Mouse (Mus musculus): ENCODE measurements around the gene Rbm33. TPM values are rescaled to one million over a fixed set of nuclear protein-coding genes. Genes with fewer than 3 reads are reported as not detected.

Gene Rbm33
- polyA plus RNA-seq, 1 experiment from 2014 or later: 39.6 TPM

GRCm38 (mm10) chr5:28425926-28426325 lies 109.0 kb downstream of the Rbm33 start:
- TF ChIP-seq CTCF (IDR thresholded peaks at IDR 0.05): no peak
- ATAC-seq: no peak
- in situ Hi-C loops (cut with MboI; ENCODE audit: low pct_unique_long_range_greater_than_20kb): no loop called here
- ChIA-PET POLR2A (no interaction called here), CTCF (no interaction called here)
- no peak for DNase-seq (ENCODE audit: low read depth, low spot score)
- H3K27me3 ChIP-seq: no peaks in the 10 kb centered on the region

- CTCF ChIA-PET: interaction anchor here (0.8 to 1.7 kb wide), 7 partner anchors 11 to 883 kb away, joined by 3 to 4 read pairs (median 3); no protein-coding TSS in a partner anchor
- in situ Hi-C loops (cut with MboI; ENCODE audit: low pct_unique_long_range_greater_than_20kb): loop anchor here (5.0 kb wide), 1 partner anchor 842 kb away; no protein-coding TSS in a partner anchor
- ATAC-seq: no peak
- no peak for DNase-seq (ENCODE audit: low read depth, low spot score)
- POLR2A ChIA-PET: interaction anchor here (0.6 kb wide), 1 partner anchor 828 kb away, joined by 3 read pairs; no protein-coding TSS in a partner anchor
- no peak for TF ChIP-seq CTCF (IDR thresholded peaks at IDR 0.05)
- H3K27me3 ChIP-seq: peaks cover 3% of the 10 kb centered on the region
Observed at GRCm38 (mm10) chr5:28450126-28450890, 133.4 kb downstream of the Rbm33 start.

GRCm38 (mm10) chr5:28451053-28451638 lies 134.2 kb downstream of the Rbm33 start:
- peak; percentile 82 for ATAC-seq
- H3K27me3 ChIP-seq: peaks cover 10% of the 10 kb centered on the region
- in situ Hi-C loops (cut with MboI; ENCODE audit: low pct_unique_long_range_greater_than_20kb): loop anchor here (5.0 kb wide), 1 partner anchor 841 kb away; no protein-coding TSS in a partner anchor
- ChIA-PET POLR2A (no interaction called here), CTCF (interaction anchor here (0.6 to 3.4 kb wide), 14 partner anchors 10 to 882 kb away, joined by 3 to 10 read pairs (median 3); no protein-coding TSS in a partner anchor)
- peak; percentile 96 for TF ChIP-seq CTCF (IDR thresholded peaks at IDR 0.05)
- DNase-seq (ENCODE audit: low read depth, low spot score): no peak

- DNase-seq (ENCODE audit: low read depth, low spot score) (no peak), ATAC-seq (no peak)
- TF ChIP-seq CTCF (IDR thresholded peaks at IDR 0.05): no peak
- in situ Hi-C loops (cut with MboI; ENCODE audit: low pct_unique_long_range_greater_than_20kb): loop anchor here (5.0 kb wide), 1 partner anchor 839 kb away; no protein-coding TSS in a partner anchor
- H3K27me3 ChIP-seq: peaks cover 27% of the 10 kb centered on the region
- POLR2A ChIA-PET: no interaction called here
- CTCF ChIA-PET: interaction anchor here (1.6 to 3.4 kb wide), 2 partner anchors 40 to 837 kb away, joined by 3 to 10 read pairs; no protein-coding TSS in a partner anchor
Observed at GRCm38 (mm10) chr5:28453086-28453485, 136.2 kb downstream of the Rbm33 start.

GRCm38 (mm10) chr5:28453523-28453922 lies 136.6 kb downstream of the Rbm33 start:
- ChIA-PET POLR2A (no interaction called here), CTCF (interaction anchor here (1.6 to 3.4 kb wide), 2 partner anchors 39 to 836 kb away, joined by 3 to 10 read pairs; no protein-coding TSS in a partner anchor)
- DNase-seq (ENCODE audit: low read depth, low spot score) (no peak), ATAC-seq (no peak)
- peaks cover 29% of the 10 kb centered on the region for H3K27me3 ChIP-seq
- in situ Hi-C loops (cut with MboI; ENCODE audit: low pct_unique_long_range_greater_than_20kb): loop anchor here (5.0 kb wide), 1 partner anchor 839 kb away; no protein-coding TSS in a partner anchor
- TF ChIP-seq CTCF (IDR thresholded peaks at IDR 0.05): no peak

- H3K27me3 ChIP-seq: peaks cover 39% of the 10 kb centered on the region
- CTCF ChIA-PET: no interaction called here
- DNase-seq (ENCODE audit: low read depth, low spot score) (no peak), ATAC-seq (no peak)
- no peak for TF ChIP-seq CTCF (IDR thresholded peaks at IDR 0.05)
- POLR2A ChIA-PET: no interaction called here
- in situ Hi-C loops (cut with MboI; ENCODE audit: low pct_unique_long_range_greater_than_20kb): loop anchor here (5.0 kb wide), 1 partner anchor 838 kb away; no protein-coding TSS in a partner anchor
Observed at GRCm38 (mm10) chr5:28454546-28454945, 137.6 kb downstream of the Rbm33 start.

- CTCF ChIA-PET: no interaction called here
- ATAC-seq (no peak), DNase-seq (ENCODE audit: low read depth, low spot score) (no peak)
- TF ChIP-seq CTCF (IDR thresholded peaks at IDR 0.05): no peak
- H3K27me3 ChIP-seq: peaks cover 49% of the 10 kb centered on the region
- POLR2A ChIA-PET: interaction anchor here (1.2 kb wide), 1 partner anchor 815 kb away, joined by 3 read pairs; no protein-coding TSS in a partner anchor
- in situ Hi-C loops (cut with MboI; ENCODE audit: low pct_unique_long_range_greater_than_20kb): no loop called here
Observed at GRCm38 (mm10) chr5:28455721-28456120, 138.8 kb downstream of the Rbm33 start.

- POLR2A ChIA-PET: interaction anchor here (1.2 kb wide), 1 partner anchor 814 kb away, joined by 3 read pairs; no protein-coding TSS in a partner anchor
- in situ Hi-C loops (cut with MboI; ENCODE audit: low pct_unique_long_range_greater_than_20kb): no loop called here
- peaks cover 55% of the 10 kb centered on the region for H3K27me3 ChIP-seq
Observed at GRCm38 (mm10) chr5:28456366-28456765, 139.4 kb downstream of the Rbm33 start.

GRCm38 (mm10) chr5:28457921-28458641 lies 141.2 kb downstream of the Rbm33 start:
- no peak for DNase-seq (ENCODE audit: low read depth, low spot score)
- ChIA-PET CTCF (no interaction called here), POLR2A (no interaction called here)
- H3K27me3 ChIP-seq: peaks cover 63% of the 10 kb centered on the region
- no peak for TF ChIP-seq CTCF (IDR thresholded peaks at IDR 0.05)
- in situ Hi-C loops (cut with MboI; ENCODE audit: low pct_unique_long_range_greater_than_20kb): no loop called here
- ATAC-seq: no peak

More at GRCm38 (mm10) chr5:28456366-28456765, 139.4 kb downstream of the Rbm33 start:
- no peak for DNase-seq (ENCODE audit: low read depth, low spot score)
- ATAC-seq: no peak
- TF ChIP-seq CTCF (IDR thresholded peaks at IDR 0.05): no peak
- CTCF ChIA-PET: no interaction called here

GRCm38 (mm10) chr5:28458821-28459240 lies 141.9 kb downstream of the Rbm33 start:
- peaks cover 66% of the 10 kb centered on the region for H3K27me3 ChIP-seq
- no peak for DNase-seq (ENCODE audit: low read depth, low spot score)
- POLR2A ChIA-PET: no interaction called here
- no peak for TF ChIP-seq CTCF (IDR thresholded peaks at IDR 0.05)
- in situ Hi-C loops (cut with MboI; ENCODE audit: low pct_unique_long_range_greater_than_20kb): no loop called here
- CTCF ChIA-PET: no interaction called here
- ATAC-seq: no peak
